Mouse (Mus musculus): ENCODE measurements at regions not wholly inside any gene's neighbourhood (a gene's known extent, or its start where the extent isn't known, plus 50 kb on each side); places are given as distances from the start of the nearest gene placed in this dataset.

DNA sequence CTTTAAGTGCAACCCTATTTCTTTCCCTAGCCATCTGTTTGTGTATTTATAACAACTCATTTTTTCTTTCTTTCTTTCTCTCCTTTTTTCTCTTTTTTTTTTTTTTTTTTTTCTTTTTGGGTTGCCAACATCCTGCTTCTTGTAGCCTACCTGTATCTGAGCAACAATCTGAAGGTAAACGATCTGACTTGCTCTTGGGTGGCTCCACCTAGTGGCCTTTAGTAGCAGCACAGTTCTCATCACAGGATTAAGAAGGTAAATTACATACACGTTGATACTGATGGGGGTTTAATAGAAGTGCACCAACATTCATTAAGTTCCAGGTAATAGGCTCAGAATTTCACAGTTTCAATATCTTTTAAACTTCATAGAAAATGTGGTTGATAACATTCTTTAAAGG, 752.1 kb downstream of the Inhba start:
- Histone ChIP-seq H3K27me3 (ENCODE audit: control insufficient read depth, insufficient read depth, low read length) (no peaks in the 10 kb centered on the region), H3K9ac (no peak overlapping the region), H3K4me3 (replicated peaks; ENCODE audit: low read length) (no peak overlapping the region), H3K27ac (no peak overlapping the region), H3K36me3 (replicated peaks; ENCODE audit: control insufficient read depth, insufficient read depth) (no peaks in the 10 kb centered on the region), H3K4me2 (replicated peaks) (no peak overlapping the region), H3K4me1 (replicated peaks; ENCODE audit: control insufficient read depth, insufficient read depth, low read length) (peaks cover 9% of the 10 kb centered on the region; the same call in 1 of the 2 replicates), H3K9me3 (ENCODE audit: control insufficient read depth, low read length) (no peaks in the 10 kb centered on the region)
- ATAC-seq (ENCODE audit: low FRiP score) (peak; percentile 64; the same call in 1 of the 2 replicates), DNase-seq (ENCODE audit: low spot score) (peak; percentile 74)
- 9% methylated on average over 2 of the region's 2 CpGs for WGBS

- no peaks in the 10 kb centered on the region for H3K9me3 ChIP-seq (ENCODE audit: control insufficient read depth, low read length)
- no peak overlapping the region for H3K9ac ChIP-seq
- DNase-seq (ENCODE audit: low spot score) (no peak), ATAC-seq (ENCODE audit: low FRiP score) (no peak)
- no peak overlapping the region for H3K4me3 ChIP-seq (replicated peaks; ENCODE audit: low read length)
- no peaks in the 10 kb centered on the region for H3K36me3 ChIP-seq (replicated peaks; ENCODE audit: control insufficient read depth, insufficient read depth)
- H3K27me3 ChIP-seq (ENCODE audit: control insufficient read depth, insufficient read depth, low read length): no peaks in the 10 kb centered on the region
- 15% methylated on average over 2 of the region's 2 CpGs for WGBS
- H3K4me2 ChIP-seq (replicated peaks): no peak overlapping the region
- H3K27ac ChIP-seq: no peak overlapping the region
- no peaks in the 10 kb centered on the region for H3K4me1 ChIP-seq (replicated peaks; ENCODE audit: control insufficient read depth, insufficient read depth, low read length)
Measured at GRCm38 (mm10) chr13:16769409-16769808, 757.8 kb downstream of the Inhba start.

- no peak overlapping the region for H3K27ac ChIP-seq
- H3K4me3 ChIP-seq (replicated peaks; ENCODE audit: low read length): no peak overlapping the region
- H3K36me3 ChIP-seq (replicated peaks; ENCODE audit: control insufficient read depth, insufficient read depth): no peaks in the 10 kb centered on the region
- no peak for DNase-seq (ENCODE audit: low spot score)
- no peaks in the 10 kb centered on the region for H3K9me3 ChIP-seq (ENCODE audit: control insufficient read depth, low read length)
- H3K4me1 ChIP-seq (replicated peaks; ENCODE audit: control insufficient read depth, insufficient read depth, low read length): no peaks in the 10 kb centered on the region
- ATAC-seq (ENCODE audit: low FRiP score): no peak
- WGBS: 57% methylated on average over 6 of the region's 6 CpGs
- H3K4me2 ChIP-seq (replicated peaks): no peak overlapping the region
- H3K9ac ChIP-seq: no peak overlapping the region
- H3K27me3 ChIP-seq (ENCODE audit: control insufficient read depth, insufficient read depth, low read length): no peaks in the 10 kb centered on the region
Measured at GRCm38 (mm10) chr13:16769848-16770422, 758.3 kb downstream of the Inhba start.

DNA sequence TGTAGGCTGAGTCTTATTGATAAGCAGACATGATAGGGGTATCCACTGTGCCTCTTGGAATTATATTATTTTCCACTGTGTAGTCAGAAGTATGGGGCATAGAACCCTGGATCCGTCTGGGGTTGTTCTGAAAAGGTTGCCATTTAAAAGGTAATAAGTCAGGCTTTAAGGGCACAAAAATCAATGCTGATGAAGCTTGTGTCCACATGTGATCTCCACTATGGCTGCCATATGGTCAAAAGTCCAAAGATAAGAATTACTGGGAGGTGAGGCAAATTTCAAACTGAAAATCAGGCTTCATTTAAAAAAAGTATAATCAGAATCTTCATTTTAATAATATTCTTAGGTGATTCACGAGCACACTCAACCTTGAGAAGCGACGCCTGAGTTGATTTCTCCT, 760.2 kb downstream of the Inhba start:
- no peaks in the 10 kb centered on the region for H3K36me3 ChIP-seq (replicated peaks; ENCODE audit: control insufficient read depth, insufficient read depth)
- no peak overlapping the region for H3K27ac ChIP-seq
- H3K27me3 ChIP-seq (ENCODE audit: control insufficient read depth, insufficient read depth, low read length): no peaks in the 10 kb centered on the region
- 86% methylated on average over 4 of the region's 4 CpGs for WGBS
- ATAC-seq (ENCODE audit: low FRiP score): no peak
- no peak overlapping the region for H3K4me3 ChIP-seq (replicated peaks; ENCODE audit: low read length)
- H3K4me2 ChIP-seq (replicated peaks): no peak overlapping the region
- no peak overlapping the region for H3K9ac ChIP-seq
- DNase-seq (ENCODE audit: low spot score): no peak
- H3K4me1 ChIP-seq (replicated peaks; ENCODE audit: control insufficient read depth, insufficient read depth, low read length): no peaks in the 10 kb centered on the region
- no peaks in the 10 kb centered on the region for H3K9me3 ChIP-seq (ENCODE audit: control insufficient read depth, low read length)

GRCm38 (mm10) chr13:16805560-16805959, 793.9 kb downstream of the Inhba start:
- DNase-seq (ENCODE audit: low spot score): no peak
- Histone ChIP-seq H3K4me1 (replicated peaks; ENCODE audit: control insufficient read depth, insufficient read depth, low read length) (no peaks in the 10 kb centered on the region), H3K9ac (no peak overlapping the region), H3K27ac (no peak overlapping the region), H3K36me3 (replicated peaks; ENCODE audit: control insufficient read depth, insufficient read depth) (no peaks in the 10 kb centered on the region), H3K4me3 (replicated peaks; ENCODE audit: low read length) (no peak overlapping the region), H3K4me2 (replicated peaks) (no peak overlapping the region), H3K27me3 (ENCODE audit: control insufficient read depth, insufficient read depth, low read length) (no peaks in the 10 kb centered on the region), H3K9me3 (ENCODE audit: control insufficient read depth, low read length) (no peaks in the 10 kb centered on the region)
- no peak for ATAC-seq (ENCODE audit: low FRiP score)
- WGBS: 65% methylated on average over 3 of the region's 3 CpGs

All from hindbrain, embryonic 14.5 days (tissue).